ENCODE assay signal across 11 mouse cellular contexts in genomic region chr12:106030146-106030745, GRCm38 (mm10). TPM values are rescaled to one million over a fixed set of nuclear protein-coding genes. Genes with fewer than 3 reads are reported as not detected.
A peak's percentile ranks its signal among the peaks of the same experiment; 100 is the strongest.
DNase-seq lines count a peak whose midpoint lies in the region; ATAC-seq and TF ChIP-seq lines count a peak whose summit lies in the region.
"Had no signal": no experiment of that assay in that cellular context is flagged by ENCODE, and none has a peak within 500 bp of the region (broad histone marks: within the 10 kb centered on the region; RNA-seq: fewer than 3 reads in every experiment).

No protein-coding gene starts in this region.

- no peak for TF ChIP-seq POLR2A in heart, adult 2 months (IDR thresholded peaks at IDR 0.05; ENCODE audit: insufficient read depth, low read depth, low read length)

- no peak overlapping the region for H3K27ac ChIP-seq in heart, adult 2 months
- H3K27ac ChIP-seq in liver, embryonic 14.5 days, result peak overlapping the region; percentile 38

- no peak for TF ChIP-seq EP300 in heart, adult 2 months (IDR thresholded peaks at IDR 0.05; ENCODE audit: insufficient read depth, low read depth, low read length)
- TF ChIP-seq EP300 in liver, embryonic 14.5 days (IDR thresholded peaks at IDR 0.05; ENCODE audit: low read depth), result no peak

- intact Hi-C loops in heart, adult 2 months (cut with DNase I), result no loop called here
- intact Hi-C loops in heart, postnatal 25 days (cut with DNase I), result no loop called here

- H3K4me1 ChIP-seq in heart, adult 2 months (ENCODE audit: control insufficient read depth, insufficient read depth, low read length), result peaks cover 5% of the 10 kb centered on the region
- peaks cover 52 to 80% of the 10 kb centered on the region in 2 experiments for H3K4me1 ChIP-seq in liver, embryonic 14.5 days (replicated peaks; ENCODE audit: control insufficient read depth in 2 of 2, insufficient read depth in 2 of 2, low read length in 1 of 2)

- no peak for ATAC-seq in liver, embryonic 14.5 days (ENCODE audit: insufficient read depth)

- no peaks in the 10 kb centered on the region for H3K27me3 ChIP-seq in heart, adult 2 months (ENCODE audit: control insufficient read depth, insufficient read depth, low read length)
- H3K27me3 ChIP-seq in liver, embryonic 14.5 days (ENCODE audit: control insufficient read depth, insufficient read depth, low read length), result no peaks in the 10 kb centered on the region

- H3K4me3 ChIP-seq in heart, adult 2 months, result no peak overlapping the region
- no peak overlapping the region for H3K4me3 ChIP-seq in liver, embryonic 14.5 days (ENCODE audit: insufficient read depth in 1 of 2, low read depth in 2 of 2, low read length in 2 of 2)
- H3K4me3 ChIP-seq: myocyte had no signal

- WGBS in heart, adult 2 months, result 75% methylated on average over 7 of the region's 7 CpGs
- 45% methylated on average over 7 of the region's 7 CpGs for WGBS in liver, embryonic 14.5 days (ENCODE audit: insufficient replicate concordance)

- no peak overlapping the region for H3K9ac ChIP-seq in heart, adult 2 months (ENCODE audit: low read depth, low read length)
- H3K9ac ChIP-seq in liver, embryonic 14.5 days (replicated peaks), result peak overlapping the region; percentile 37

- H3K4me2 ChIP-seq in liver, embryonic 14.5 days (ENCODE audit: low read depth), result peak overlapping the region; percentile 47

- DNase-seq in heart, adult 2 months, result peak; percentile 17 to 20
- DNase-seq in heart, postnatal 25 days (ENCODE audit: low spot score), result no peak
- DNase-seq in MN1 (ENCODE audit: low spot score), result peak; percentile 7
- no peak for DNase-seq in liver, embryonic 14.5 days (ENCODE audit: low read depth in 3 of 3, low spot score in 3 of 3)
- DNase-seq in monocyte, adult 2 months (ENCODE audit: low read depth in 1 of 2, low spot score in 2 of 2), result peak; percentile 48 to 59
- DNase-seq in thymus, postnatal 14 days, result no peak
- no peak for DNase-seq in testis, postnatal 10 days (ENCODE audit: low spot score)
- DNase-seq in gastrocnemius, postnatal 10 days, result no peak
- DNase-seq: heart, postnatal 14 days; kidney, adult 8-10 months had no signal

- no peak for TF ChIP-seq CTCF in heart, adult 2 months (IDR thresholded peaks at IDR 0.05)
- TF ChIP-seq CTCF in liver, embryonic 14.5 days (IDR thresholded peaks at IDR 0.05; ENCODE audit: low read depth), result no peak

- peaks cover 3% of the 10 kb centered on the region; the same call in 1 of the 2 replicates for H3K79me2 ChIP-seq in heart, adult 2 months (replicated peaks; ENCODE audit: control insufficient read depth, insufficient read depth, low read length)

- H3K9me3 ChIP-seq in liver, embryonic 14.5 days (ENCODE audit: control insufficient read depth, low read length), result no peaks in the 10 kb centered on the region

- H3K36me3 ChIP-seq in heart, adult 2 months (ENCODE audit: control insufficient read depth, insufficient read depth, low read length), result peaks cover 2% of the 10 kb centered on the region
- no peaks in the 10 kb centered on the region; the same call in none of the 2 replicates for H3K36me3 ChIP-seq in liver, embryonic 14.5 days (replicated peaks; ENCODE audit: control insufficient read depth, insufficient read depth, low read depth)

RNA-seq across cellular contexts. Expression of gene Vrk1, which starts 20.2 kb away (rescaled TPM):
- total RNA-seq in heart, adult 2 months (2021), result 1 to 10 TPM; 7.5 to 8.3 TPM
- 2.8 and 4.6 TPM in 2 replicates for polyA plus RNA-seq in heart, adult 2 months (2012; rRNA removed)
- total RNA-seq in heart, postnatal 25 days (2021), result 1 to 10 TPM; 7.5 to 8.6 TPM
- 34.0 and 60.2 TPM in 2 replicates for polyA plus RNA-seq in liver, embryonic 14.5 days (2012; rRNA removed)
- polyA plus RNA-seq in liver, embryonic 14.5 days (2014; fragmentation: Nextera tagmentation; extraction: Ambion mirVana), result 103 and 111 TPM in 2 replicates
- 10 to 100 TPM in 1 of 2 experiments, 1 to 10 TPM in 1; 9.1 to 10.5 TPM for total RNA-seq in gastrocnemius, postnatal 10 days (2021)

Comparison
In these comparisons a context has a peak if more than half of its experiments do, and no peak if none do; other contexts are left out.
1. DNase-seq: peak in heart, adult 2 months (2 of 2), MN1 (single experiment) and monocyte, adult 2 months (2 of 2); none in heart, postnatal 25 days (single experiment), liver, embryonic 14.5 days (0 of 3), thymus, postnatal 14 days (single experiment), testis, postnatal 10 days (single experiment) and gastrocnemius, postnatal 10 days (single experiment).